Mouse (Mus musculus): ENCODE data around the gene Fmnl3. TPM values are rescaled to one million over a fixed set of nuclear protein-coding genes. Genes with fewer than 3 reads are reported as not detected.

Fmnl3 gene
- total and polyA plus RNA-seq, 3 experiments = 14.6 to 18.6 (median 18.1) TPM

GRCm38 (mm10) chr15:99372761-99373160 is 2.5 kb upstream of the Fmnl3 start:
- no peak for TF ChIP-seq CTCF (IDR thresholded peaks at IDR 0.05)
- no peak for TF ChIP-seq POLR2A (IDR thresholded peaks at IDR 0.05; ENCODE audit: insufficient read depth, low read depth, low read length)
- no peak for TF ChIP-seq EP300 (IDR thresholded peaks at IDR 0.05; ENCODE audit: insufficient read depth, low read depth, low read length)
- H3K79me2 ChIP-seq (replicated peaks; ENCODE audit: control insufficient read depth, insufficient read depth, low read length) = no peaks in the 10 kb centered on the region; the same call in 1 of the 2 replicates
- H3K9ac ChIP-seq (ENCODE audit: low read depth, low read length) = no peak overlapping the region
- no peak overlapping the region for H3K27ac ChIP-seq
- 72% methylated on average over 9 of the region's 9 CpGs for WGBS
- H3K4me3 ChIP-seq = no peak overlapping the region
- H3K4me1 ChIP-seq (ENCODE audit: control insufficient read depth, insufficient read depth, low read length) = peaks cover 4% of the 10 kb centered on the region
- DNase-seq = no peak
- H3K27me3 ChIP-seq (ENCODE audit: control insufficient read depth, insufficient read depth, low read length) = no peaks in the 10 kb centered on the region
- intact Hi-C loops (cut with DNase I) = no loop called here
- no peaks in the 10 kb centered on the region for H3K36me3 ChIP-seq (ENCODE audit: control insufficient read depth, insufficient read depth, low read length)

GRCm38 (mm10) chr15:99371526-99372340 is 1.5 kb upstream of the Fmnl3 start:
- no peak overlapping the region for H3K27ac ChIP-seq
- intact Hi-C loops (cut with DNase I) = loop anchor here (2.0 kb wide), 1 partner anchor 45 kb away; no protein-coding TSS in a partner anchor
- H3K9ac ChIP-seq (ENCODE audit: low read depth, low read length) = no peak overlapping the region
- no peak for DNase-seq
- TF ChIP-seq CTCF (IDR thresholded peaks at IDR 0.05) = no peak
- TF ChIP-seq POLR2A (IDR thresholded peaks at IDR 0.05; ENCODE audit: insufficient read depth, low read depth, low read length) = no peak
- TF ChIP-seq EP300 (IDR thresholded peaks at IDR 0.05; ENCODE audit: insufficient read depth, low read depth, low read length) = no peak
- H3K27me3 ChIP-seq (ENCODE audit: control insufficient read depth, insufficient read depth, low read length) = no peaks in the 10 kb centered on the region
- peaks cover 4% of the 10 kb centered on the region for H3K4me1 ChIP-seq (ENCODE audit: control insufficient read depth, insufficient read depth, low read length)
- H3K36me3 ChIP-seq (ENCODE audit: control insufficient read depth, insufficient read depth, low read length) = no peaks in the 10 kb centered on the region
- no peaks in the 10 kb centered on the region; the same call in 1 of the 2 replicates for H3K79me2 ChIP-seq (replicated peaks; ENCODE audit: control insufficient read depth, insufficient read depth, low read length)
- no peak overlapping the region for H3K4me3 ChIP-seq
- 80% methylated on average over 7 of the region's 7 CpGs for WGBS

- TF ChIP-seq POLR2A (IDR thresholded peaks at IDR 0.05; ENCODE audit: insufficient read depth, low read depth, low read length) (no peak), CTCF (IDR thresholded peaks at IDR 0.05) (no peak), EP300 (IDR thresholded peaks at IDR 0.05; ENCODE audit: insufficient read depth, low read depth, low read length) (no peak)
- Histone ChIP-seq H3K27me3 (ENCODE audit: control insufficient read depth, insufficient read depth, low read length) (no peaks in the 10 kb centered on the region), H3K4me1 (ENCODE audit: control insufficient read depth, insufficient read depth, low read length) (peaks cover 6% of the 10 kb centered on the region), H3K9ac (ENCODE audit: low read depth, low read length) (peak overlapping the region; percentile 94), H3K4me3 (peak overlapping the region; percentile 61), H3K79me2 (replicated peaks; ENCODE audit: control insufficient read depth, insufficient read depth, low read length) (no peaks in the 10 kb centered on the region; the same call in 1 of the 2 replicates), H3K27ac (peak overlapping the region; percentile 97), H3K36me3 (ENCODE audit: control insufficient read depth, insufficient read depth, low read length) (peaks cover 4% of the 10 kb centered on the region; the same call in 1 of the 2 replicates)
- DNase-seq = no peak
- intact Hi-C loops (cut with DNase I) = loop anchor here (1.0 to 2.0 kb wide), 3 partner anchors 37 to 52 kb away; no protein-coding TSS in a partner anchor
- WGBS = 5% methylated on average over 26 of the region's 39 CpGs
Observed at GRCm38 (mm10) chr15:99369391-99370171, 701 bp downstream of the Fmnl3 start.

GRCm38 (mm10) chr15:99368583-99369266 is 1.6 kb downstream of the Fmnl3 start:
- H3K27ac ChIP-seq = peak overlapping the region; percentile 97
- H3K9ac ChIP-seq (ENCODE audit: low read depth, low read length) = peak overlapping the region; percentile 60
- H3K4me1 ChIP-seq (ENCODE audit: control insufficient read depth, insufficient read depth, low read length) = peaks cover 14% of the 10 kb centered on the region
- DNase-seq = no peak
- H3K4me3 ChIP-seq = peak overlapping the region; percentile 61
- peaks cover 8% of the 10 kb centered on the region for H3K36me3 ChIP-seq (ENCODE audit: control insufficient read depth, insufficient read depth, low read length)
- H3K79me2 ChIP-seq (replicated peaks; ENCODE audit: control insufficient read depth, insufficient read depth, low read length) = peaks cover 3% of the 10 kb centered on the region
- TF ChIP-seq POLR2A (IDR thresholded peaks at IDR 0.05; ENCODE audit: insufficient read depth, low read depth, low read length) (no peak), EP300 (IDR thresholded peaks at IDR 0.05; ENCODE audit: insufficient read depth, low read depth, low read length) (no peak), CTCF (IDR thresholded peaks at IDR 0.05) (no peak)
- H3K27me3 ChIP-seq (ENCODE audit: control insufficient read depth, insufficient read depth, low read length) = no peaks in the 10 kb centered on the region
- whole genome bisulfite sequencing = 40% methylated on average over 4 of the region's 4 CpGs
- intact Hi-C loops (cut with DNase I) = loop anchor here (1.0 kb wide), 1 partner anchor 36 kb away; no protein-coding TSS in a partner anchor

- peaks cover 16% of the 10 kb centered on the region for H3K4me1 ChIP-seq (ENCODE audit: control insufficient read depth, insufficient read depth, low read length)
- TF ChIP-seq CTCF (IDR thresholded peaks at IDR 0.05) = no peak
- TF ChIP-seq EP300 (IDR thresholded peaks at IDR 0.05; ENCODE audit: insufficient read depth, low read depth, low read length) = no peak
- no peak for TF ChIP-seq POLR2A (IDR thresholded peaks at IDR 0.05; ENCODE audit: insufficient read depth, low read depth, low read length)
- intact Hi-C loops (cut with DNase I) = loop anchor here (2.0 kb wide), 1 partner anchor 18 kb away; no protein-coding TSS in a partner anchor
- peak overlapping the region; percentile 0 for H3K27ac ChIP-seq
- H3K79me2 ChIP-seq (replicated peaks; ENCODE audit: control insufficient read depth, insufficient read depth, low read length) = peaks cover 3% of the 10 kb centered on the region
- no peak overlapping the region for H3K4me3 ChIP-seq
- H3K27me3 ChIP-seq (ENCODE audit: control insufficient read depth, insufficient read depth, low read length) = no peaks in the 10 kb centered on the region
- H3K9ac ChIP-seq (ENCODE audit: low read depth, low read length) = no peak overlapping the region
- 49% methylated on average over 8 of the region's 8 CpGs for WGBS
- peak in 1 of 2 experiments; percentile 33 for DNase-seq
- peaks cover 13% of the 10 kb centered on the region for H3K36me3 ChIP-seq (ENCODE audit: control insufficient read depth, insufficient read depth, low read length)
Observed at GRCm38 (mm10) chr15:99364921-99365320, 5.4 kb downstream of the Fmnl3 start.

All from heart, adult 2 months (tissue).